Mouse (Mus musculus): ENCODE results near the gene Tspan14. TPM values are rescaled to one million over a fixed set of nuclear protein-coding genes. Genes with fewer than 3 reads are reported as not detected.

Gene Tspan14
- polyA plus RNA-seq, 1 experiment from 2014 or later = 65.6 TPM

GRCm38 (mm10) chr14:40889181-40889580 is 77.4 kb downstream of the Tspan14 start:
- no peak overlapping the region for H3K27ac ChIP-seq
- no peak overlapping the region for H3K9ac ChIP-seq
- H3K9me3 ChIP-seq (ENCODE audit: control insufficient read depth, low read length) = no peaks in the 10 kb centered on the region
- H3K4me3 ChIP-seq (replicated peaks; ENCODE audit: low read length) = no peak overlapping the region
- H3K4me2 ChIP-seq (replicated peaks) = no peak overlapping the region
- DNase-seq (ENCODE audit: low spot score) (no peak), ATAC-seq (ENCODE audit: low FRiP score) (no peak)
- H3K4me1 ChIP-seq (replicated peaks; ENCODE audit: control insufficient read depth, insufficient read depth, low read length) = no peaks in the 10 kb centered on the region
- 89% methylated on average over 2 of the region's 2 CpGs for WGBS
- H3K27me3 ChIP-seq (ENCODE audit: control insufficient read depth, insufficient read depth, low read length) = no peaks in the 10 kb centered on the region
- no peaks in the 10 kb centered on the region for H3K36me3 ChIP-seq (replicated peaks; ENCODE audit: control insufficient read depth, insufficient read depth)

DNA sequence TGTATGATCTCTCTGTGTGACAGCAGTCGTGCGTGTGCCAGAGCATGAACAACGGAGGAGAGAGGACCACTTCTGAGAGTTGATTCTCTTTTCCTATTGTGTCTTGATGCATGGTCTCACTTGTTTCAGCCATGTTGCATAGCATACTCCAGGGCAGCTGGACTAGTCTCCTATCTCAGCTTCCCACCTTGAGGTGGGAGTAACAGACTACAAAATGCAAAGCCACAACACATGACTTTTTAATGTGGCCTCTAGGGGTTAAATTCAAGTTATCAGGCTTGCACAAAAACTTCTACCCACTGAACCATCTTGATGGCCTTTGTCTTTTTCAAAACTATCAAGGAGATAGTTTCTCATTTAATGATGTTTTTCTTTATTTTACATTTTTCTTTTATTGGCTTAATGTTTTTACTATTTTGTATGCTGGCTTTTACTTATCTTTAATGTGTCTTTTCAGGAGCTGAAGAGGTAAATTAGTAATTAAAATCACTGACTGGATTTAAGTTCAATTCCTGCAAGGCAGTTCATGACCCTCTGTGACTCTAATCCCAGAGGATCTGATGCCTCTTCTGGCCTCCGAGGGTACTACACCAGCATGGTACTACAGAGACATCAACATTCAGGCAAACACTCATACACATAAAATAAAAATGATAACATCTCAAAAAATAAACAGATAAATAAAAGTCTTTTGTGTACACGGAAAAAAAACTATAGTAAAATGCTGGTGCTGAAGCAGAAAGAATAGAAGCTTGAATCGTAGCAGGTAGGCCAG is 80.0 kb downstream of the Tspan14 start:
- Histone ChIP-seq H3K36me3 (replicated peaks; ENCODE audit: control insufficient read depth, insufficient read depth) (no peaks in the 10 kb centered on the region), H3K4me1 (replicated peaks; ENCODE audit: control insufficient read depth, insufficient read depth, low read length) (no peaks in the 10 kb centered on the region), H3K4me3 (replicated peaks; ENCODE audit: low read length) (no peak overlapping the region), H3K27me3 (ENCODE audit: control insufficient read depth, insufficient read depth, low read length) (no peaks in the 10 kb centered on the region), H3K4me2 (replicated peaks) (no peak overlapping the region), H3K27ac (no peak overlapping the region), H3K9me3 (ENCODE audit: control insufficient read depth, low read length) (no peaks in the 10 kb centered on the region), H3K9ac (no peak overlapping the region)
- WGBS = 81% methylated on average over 6 of the region's 6 CpGs
- DNase-seq (ENCODE audit: low spot score) (no peak), ATAC-seq (ENCODE audit: low FRiP score) (no peak)

- H3K27ac ChIP-seq = no peak overlapping the region
- H3K9me3 ChIP-seq (ENCODE audit: control insufficient read depth, low read length) = no peaks in the 10 kb centered on the region
- DNase-seq (ENCODE audit: low spot score) (no peak), ATAC-seq (ENCODE audit: low FRiP score) (no peak)
- no peak overlapping the region for H3K9ac ChIP-seq
- no peak overlapping the region for H3K4me3 ChIP-seq (replicated peaks; ENCODE audit: low read length)
- H3K36me3 ChIP-seq (replicated peaks; ENCODE audit: control insufficient read depth, insufficient read depth) = no peaks in the 10 kb centered on the region
- WGBS = 70% methylated on average over 1 of the region's 1 CpGs
- no peak overlapping the region for H3K4me2 ChIP-seq (replicated peaks)
- no peaks in the 10 kb centered on the region for H3K27me3 ChIP-seq (ENCODE audit: control insufficient read depth, insufficient read depth, low read length)
- no peaks in the 10 kb centered on the region for H3K4me1 ChIP-seq (replicated peaks; ENCODE audit: control insufficient read depth, insufficient read depth, low read length)
Measured at GRCm38 (mm10) chr14:40885752-40886151, 80.9 kb downstream of the Tspan14 start.

GRCm38 (mm10) chr14:40885225-40885624 is 81.4 kb downstream of the Tspan14 start:
- Histone ChIP-seq H3K4me3 (replicated peaks; ENCODE audit: low read length) (no peak overlapping the region), H3K4me1 (replicated peaks; ENCODE audit: control insufficient read depth, insufficient read depth, low read length) (no peaks in the 10 kb centered on the region), H3K4me2 (replicated peaks) (no peak overlapping the region), H3K27ac (no peak overlapping the region), H3K27me3 (ENCODE audit: control insufficient read depth, insufficient read depth, low read length) (no peaks in the 10 kb centered on the region), H3K9me3 (ENCODE audit: control insufficient read depth, low read length) (no peaks in the 10 kb centered on the region), H3K9ac (no peak overlapping the region), H3K36me3 (replicated peaks; ENCODE audit: control insufficient read depth, insufficient read depth) (no peaks in the 10 kb centered on the region)
- WGBS = 27% methylated on average over 4 of the region's 4 CpGs
- DNase-seq (ENCODE audit: low spot score) (no peak), ATAC-seq (ENCODE audit: low FRiP score) (no peak)

GRCm38 (mm10) chr14:40874565-40874964 is 92.0 kb downstream of the Tspan14 start:
- H3K27ac ChIP-seq = no peak overlapping the region
- no peaks in the 10 kb centered on the region for H3K9me3 ChIP-seq (ENCODE audit: control insufficient read depth, low read length)
- ATAC-seq (ENCODE audit: low FRiP score) = no peak
- no peak for DNase-seq (ENCODE audit: low spot score)
- no peaks in the 10 kb centered on the region for H3K27me3 ChIP-seq (ENCODE audit: control insufficient read depth, insufficient read depth, low read length)
- no peaks in the 10 kb centered on the region for H3K36me3 ChIP-seq (replicated peaks; ENCODE audit: control insufficient read depth, insufficient read depth)
- H3K9ac ChIP-seq = no peak overlapping the region
- H3K4me1 ChIP-seq (replicated peaks; ENCODE audit: control insufficient read depth, insufficient read depth, low read length) = no peaks in the 10 kb centered on the region
- H3K4me2 ChIP-seq (replicated peaks) = no peak overlapping the region
- H3K4me3 ChIP-seq (replicated peaks; ENCODE audit: low read length) = no peak overlapping the region

DNA sequence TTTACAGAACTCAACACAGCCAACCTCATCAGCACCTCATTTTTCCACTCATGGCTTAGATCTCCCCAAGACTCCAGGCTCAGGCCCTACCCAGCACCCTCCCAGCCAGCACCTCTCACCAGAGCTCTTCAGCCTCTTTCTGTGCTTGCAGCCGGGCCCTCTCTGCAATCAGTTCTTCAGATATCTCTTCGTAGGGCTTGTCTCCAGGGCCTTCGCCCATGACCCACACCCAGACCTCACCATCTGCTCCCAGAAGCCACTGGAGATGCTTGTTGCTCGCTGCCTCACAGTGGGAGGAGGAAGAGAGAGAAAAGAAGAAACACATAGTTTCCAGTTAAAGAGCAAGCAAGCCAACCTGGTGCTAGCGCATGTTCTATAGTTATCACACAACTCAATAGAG is 92.6 kb downstream of the Tspan14 start:
- H3K36me3 ChIP-seq (replicated peaks; ENCODE audit: control insufficient read depth, insufficient read depth) = no peaks in the 10 kb centered on the region
- no peaks in the 10 kb centered on the region for H3K27me3 ChIP-seq (ENCODE audit: control insufficient read depth, insufficient read depth, low read length)
- H3K9ac ChIP-seq = no peak overlapping the region
- 91% methylated on average over 5 of the region's 5 CpGs for WGBS
- no peak overlapping the region for H3K27ac ChIP-seq
- no peak overlapping the region for H3K4me3 ChIP-seq (replicated peaks; ENCODE audit: low read length)
- H3K9me3 ChIP-seq (ENCODE audit: control insufficient read depth, low read length) = no peaks in the 10 kb centered on the region
- ATAC-seq (ENCODE audit: low FRiP score) = no peak
- DNase-seq (ENCODE audit: low spot score) = no peak
- H3K4me2 ChIP-seq (replicated peaks) = no peak overlapping the region
- no peaks in the 10 kb centered on the region for H3K4me1 ChIP-seq (replicated peaks; ENCODE audit: control insufficient read depth, insufficient read depth, low read length)

GRCm38 (mm10) chr14:40870598-40870997 is 96.0 kb downstream of the Tspan14 start:
- H3K27ac ChIP-seq = no peak overlapping the region
- H3K9me3 ChIP-seq (ENCODE audit: control insufficient read depth, low read length) = no peaks in the 10 kb centered on the region
- DNase-seq (ENCODE audit: low spot score) (no peak), ATAC-seq (ENCODE audit: low FRiP score) (no peak)
- no peaks in the 10 kb centered on the region for H3K36me3 ChIP-seq (replicated peaks; ENCODE audit: control insufficient read depth, insufficient read depth)
- H3K9ac ChIP-seq = no peak overlapping the region
- H3K4me1 ChIP-seq (replicated peaks; ENCODE audit: control insufficient read depth, insufficient read depth, low read length) = no peaks in the 10 kb centered on the region
- 81% methylated on average over 3 of the region's 3 CpGs for WGBS
- no peaks in the 10 kb centered on the region for H3K27me3 ChIP-seq (ENCODE audit: control insufficient read depth, insufficient read depth, low read length)
- H3K4me2 ChIP-seq (replicated peaks) = no peak overlapping the region
- no peak overlapping the region for H3K4me3 ChIP-seq (replicated peaks; ENCODE audit: low read length)

- WGBS = 51% methylated on average over 6 of the region's 6 CpGs
- Histone ChIP-seq H3K9me3 (ENCODE audit: control insufficient read depth, low read length) (no peaks in the 10 kb centered on the region), H3K27ac (no peak overlapping the region), H3K36me3 (replicated peaks; ENCODE audit: control insufficient read depth, insufficient read depth) (no peaks in the 10 kb centered on the region), H3K4me2 (replicated peaks) (no peak overlapping the region), H3K27me3 (ENCODE audit: control insufficient read depth, insufficient read depth, low read length) (no peaks in the 10 kb centered on the region), H3K4me1 (replicated peaks; ENCODE audit: control insufficient read depth, insufficient read depth, low read length) (no peaks in the 10 kb centered on the region), H3K4me3 (replicated peaks; ENCODE audit: low read length) (no peak overlapping the region), H3K9ac (no peak overlapping the region)
- DNase-seq (ENCODE audit: low spot score) = no peak
- ATAC-seq (ENCODE audit: low FRiP score) = no peak
Measured at GRCm38 (mm10) chr14:40864811-40865514, 101.6 kb downstream of the Tspan14 start.

DNA sequence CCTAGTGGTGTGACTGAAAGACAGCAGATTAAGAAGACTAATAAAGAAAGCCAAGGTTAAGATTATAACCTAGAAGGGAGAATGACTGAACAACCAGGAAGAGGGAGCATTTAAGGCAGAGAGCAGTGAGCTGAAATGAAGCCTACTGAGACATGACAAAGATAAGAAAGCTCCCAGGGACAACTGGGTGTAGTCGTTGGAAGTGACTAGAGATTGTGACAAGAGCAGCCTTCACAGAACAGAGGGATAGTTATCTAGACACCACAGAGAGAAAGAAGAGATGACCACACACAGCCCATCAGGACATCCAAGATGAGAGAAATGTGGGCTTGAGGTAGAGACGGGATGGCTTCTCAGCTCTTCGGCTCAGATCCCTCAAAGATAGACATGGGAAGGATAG is 102.9 kb downstream of the Tspan14 start:
- ATAC-seq (ENCODE audit: low FRiP score) (no peak), DNase-seq (ENCODE audit: low spot score) (no peak)
- Histone ChIP-seq H3K4me2 (replicated peaks) (no peak overlapping the region), H3K9ac (no peak overlapping the region), H3K27me3 (ENCODE audit: control insufficient read depth, insufficient read depth, low read length) (no peaks in the 10 kb centered on the region), H3K4me3 (replicated peaks; ENCODE audit: low read length) (no peak overlapping the region), H3K9me3 (ENCODE audit: control insufficient read depth, low read length) (no peaks in the 10 kb centered on the region), H3K36me3 (replicated peaks; ENCODE audit: control insufficient read depth, insufficient read depth) (no peaks in the 10 kb centered on the region), H3K4me1 (replicated peaks; ENCODE audit: control insufficient read depth, insufficient read depth, low read length) (no peaks in the 10 kb centered on the region), H3K27ac (no peak overlapping the region)
- WGBS = 91% methylated on average over 3 of the region's 3 CpGs

All from hindbrain, embryonic 14.5 days (tissue).